Mouse (Mus musculus): ENCODE data around the gene Plxna4.

Plxna4 gene

DNA sequence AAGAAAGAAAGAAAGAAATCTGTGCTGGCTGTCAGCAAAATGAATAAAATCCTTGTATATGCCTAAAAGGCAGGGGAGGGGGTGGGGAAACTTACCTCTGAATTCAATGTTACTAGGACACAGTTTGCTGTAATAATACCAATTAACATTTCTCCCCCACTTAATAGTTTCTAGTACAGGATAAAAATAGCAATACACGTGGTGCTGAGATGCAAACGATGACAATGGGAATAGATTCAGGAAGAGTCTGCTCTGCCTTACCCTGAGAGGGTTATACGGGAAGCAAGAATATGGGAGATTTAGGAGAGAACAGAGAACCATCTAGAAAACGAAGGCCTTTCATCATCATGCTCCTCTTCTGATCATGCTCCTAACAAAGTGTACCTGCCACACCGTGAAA, 115.9 kb downstream of the Plxna4 start:
- no peak for DNase-seq (ENCODE audit: low read depth, low spot score)

DNA sequence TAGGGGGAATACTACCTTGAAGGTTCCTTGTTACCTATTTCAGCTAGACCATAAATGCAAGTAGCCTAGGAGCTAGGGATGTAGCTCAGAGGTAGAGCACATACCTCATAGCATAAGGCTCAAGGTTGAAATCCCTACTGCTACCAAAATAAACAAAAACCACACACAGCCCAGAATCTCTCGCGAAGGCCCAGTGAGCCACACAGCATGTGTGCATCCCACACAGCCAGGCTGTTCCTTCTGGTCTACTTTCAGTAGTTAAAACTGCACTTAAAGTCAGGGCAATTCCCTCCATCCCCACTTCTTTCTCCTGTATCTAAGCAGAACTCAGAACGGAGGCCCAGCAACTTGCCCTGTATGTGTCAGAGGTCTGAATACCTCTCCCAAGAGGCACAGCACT, 116.4 kb downstream of the Plxna4 start:
- DNase-seq (ENCODE audit: low read depth, low spot score), result no peak

DNA sequence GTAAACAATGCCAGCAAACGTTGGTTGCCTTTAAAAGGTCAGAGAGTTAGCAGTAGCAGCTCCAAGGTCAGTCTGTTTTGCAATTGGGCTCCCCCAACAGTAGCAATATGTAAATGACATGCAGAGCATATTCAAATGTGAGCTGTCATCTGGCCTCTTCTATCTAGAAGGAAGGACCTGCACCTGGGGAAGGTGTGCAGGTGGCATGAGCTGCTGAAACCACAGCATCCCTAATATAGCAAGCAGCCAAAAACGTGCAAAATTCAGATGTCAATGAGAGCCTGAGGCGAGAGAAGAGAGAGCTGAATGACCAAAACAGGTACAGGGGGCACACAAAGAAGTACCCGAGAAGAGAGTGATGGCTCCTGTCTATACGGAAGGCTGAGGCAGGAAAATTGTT, 118.8 kb downstream of the Plxna4 start:
- peak; percentile 94 for DNase-seq (ENCODE audit: low read depth, low spot score)

DNA sequence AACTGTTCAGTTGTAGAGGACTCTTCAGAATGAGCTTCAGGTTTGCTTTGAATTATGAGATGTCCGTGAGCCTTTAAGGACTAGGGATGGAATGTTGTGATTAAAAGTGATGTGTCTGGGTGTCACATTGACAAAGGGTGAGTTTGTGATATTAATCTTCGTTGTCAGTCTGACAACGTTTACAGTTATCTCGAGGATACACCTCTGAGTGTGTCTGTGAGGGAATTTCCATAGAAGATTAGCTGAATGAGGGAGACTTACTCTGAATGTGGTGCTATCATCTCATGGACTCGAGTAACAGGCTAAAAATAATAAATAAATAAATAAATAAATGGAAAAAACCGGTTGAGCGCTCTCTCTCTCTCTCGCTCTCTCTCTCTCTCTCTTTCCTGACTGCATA, 122.9 kb downstream of the Plxna4 start:
- DNase-seq (ENCODE audit: low read depth, low spot score), result no peak

DNA sequence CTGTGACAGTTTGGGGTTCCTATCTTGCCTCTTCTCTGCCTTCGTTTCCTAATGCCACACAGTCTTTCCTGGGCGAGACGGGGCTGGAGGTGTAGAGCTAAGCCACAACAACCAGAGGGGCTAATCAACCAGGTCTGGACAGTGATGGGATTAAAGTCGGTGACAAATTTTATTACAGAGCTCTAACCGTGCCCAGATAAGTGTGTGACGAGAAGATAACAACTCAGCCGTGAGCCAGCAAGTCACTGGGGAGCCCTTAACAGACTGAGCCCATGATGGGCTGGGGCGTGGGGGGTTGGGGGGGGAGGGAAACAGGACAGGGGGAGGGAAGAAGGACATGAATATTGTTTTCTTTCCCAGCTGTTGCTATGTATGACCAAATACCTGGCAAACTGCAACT, 123.4 kb downstream of the Plxna4 start:
- no peak for DNase-seq (ENCODE audit: low read depth, low spot score)

DNA sequence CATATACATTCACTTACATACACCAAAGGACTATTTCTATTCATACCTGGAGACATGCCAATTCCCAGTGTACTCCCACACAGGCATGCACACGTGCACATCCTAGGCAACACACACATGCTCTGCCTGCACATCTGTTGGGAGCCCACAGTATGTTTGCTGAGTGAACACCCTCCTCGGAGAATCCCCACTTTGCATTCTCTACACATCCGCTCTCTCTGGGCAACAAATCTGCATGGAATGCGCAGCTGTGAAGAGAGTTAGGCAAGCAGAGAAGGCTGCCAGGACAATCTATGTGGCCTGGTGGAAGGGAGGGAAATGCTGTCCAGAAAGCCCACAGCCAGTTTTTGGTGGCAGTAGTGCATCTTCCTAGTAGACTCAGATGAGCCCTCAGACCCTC, 123.9 kb downstream of the Plxna4 start:
- DNase-seq (ENCODE audit: low read depth, low spot score), result no peak

DNA sequence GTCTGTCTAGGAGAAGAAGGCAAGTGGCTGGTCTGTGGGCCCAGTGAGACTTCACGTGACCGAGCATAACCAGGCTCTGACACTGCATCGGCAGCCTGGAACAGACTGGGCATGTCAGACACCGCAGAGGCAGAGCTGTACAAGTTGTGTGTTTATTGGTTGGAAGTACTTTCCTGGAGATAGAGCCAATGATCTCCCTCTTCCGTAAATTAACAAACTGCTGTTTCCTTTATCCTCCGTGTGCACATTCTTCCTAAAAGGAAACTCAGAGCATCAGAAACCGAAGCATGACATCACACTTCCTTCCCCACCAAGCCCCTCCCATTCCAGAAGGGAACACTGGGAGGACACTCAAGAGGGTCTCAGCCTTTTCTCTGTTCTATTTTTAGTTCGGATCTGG, 127.6 kb downstream of the Plxna4 start:
- no peak for DNase-seq (ENCODE audit: low read depth, low spot score)

DNA sequence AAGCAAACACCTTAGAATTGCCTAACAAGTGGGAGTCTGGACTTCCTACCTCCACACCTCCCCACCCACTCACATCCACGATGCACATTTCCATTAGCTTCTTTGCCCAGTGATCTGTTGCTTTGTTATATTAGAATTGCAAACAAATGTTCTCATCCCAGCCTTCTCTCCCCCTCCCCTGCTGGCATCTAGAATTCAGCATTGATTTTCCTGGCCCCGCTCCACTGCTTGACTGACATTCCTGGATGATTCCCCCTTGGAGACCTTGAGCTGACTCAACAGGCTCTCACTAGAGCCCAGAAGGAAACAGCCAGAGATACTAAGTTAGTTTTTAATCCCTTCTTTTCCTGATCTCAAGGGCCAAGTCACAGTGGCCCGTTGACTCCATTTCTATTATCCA, 131.4 kb downstream of the Plxna4 start:
- DNase-seq (ENCODE audit: low read depth, low spot score), result no peak

DNA sequence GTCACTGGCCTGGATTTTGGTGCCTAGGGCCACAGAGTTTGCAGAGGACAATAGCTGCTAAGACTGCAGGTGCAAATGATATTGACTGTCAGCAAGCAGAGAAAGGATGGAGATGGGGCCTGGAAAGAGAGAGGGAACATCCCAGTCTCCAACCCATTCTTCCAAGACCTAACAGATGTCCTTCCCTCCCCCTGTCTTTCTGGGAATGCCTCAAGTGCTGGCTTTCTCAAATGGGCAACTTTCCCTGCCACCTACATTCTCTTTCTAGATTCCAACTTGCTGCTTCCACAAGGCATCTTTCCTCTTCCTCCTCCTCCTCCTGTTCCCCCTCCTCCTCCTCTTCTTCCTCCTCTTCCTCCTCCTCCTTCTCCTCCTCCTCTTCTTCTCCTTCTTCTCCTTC, 136.1 kb downstream of the Plxna4 start:
- no peak for DNase-seq (ENCODE audit: low read depth, low spot score)

DNA sequence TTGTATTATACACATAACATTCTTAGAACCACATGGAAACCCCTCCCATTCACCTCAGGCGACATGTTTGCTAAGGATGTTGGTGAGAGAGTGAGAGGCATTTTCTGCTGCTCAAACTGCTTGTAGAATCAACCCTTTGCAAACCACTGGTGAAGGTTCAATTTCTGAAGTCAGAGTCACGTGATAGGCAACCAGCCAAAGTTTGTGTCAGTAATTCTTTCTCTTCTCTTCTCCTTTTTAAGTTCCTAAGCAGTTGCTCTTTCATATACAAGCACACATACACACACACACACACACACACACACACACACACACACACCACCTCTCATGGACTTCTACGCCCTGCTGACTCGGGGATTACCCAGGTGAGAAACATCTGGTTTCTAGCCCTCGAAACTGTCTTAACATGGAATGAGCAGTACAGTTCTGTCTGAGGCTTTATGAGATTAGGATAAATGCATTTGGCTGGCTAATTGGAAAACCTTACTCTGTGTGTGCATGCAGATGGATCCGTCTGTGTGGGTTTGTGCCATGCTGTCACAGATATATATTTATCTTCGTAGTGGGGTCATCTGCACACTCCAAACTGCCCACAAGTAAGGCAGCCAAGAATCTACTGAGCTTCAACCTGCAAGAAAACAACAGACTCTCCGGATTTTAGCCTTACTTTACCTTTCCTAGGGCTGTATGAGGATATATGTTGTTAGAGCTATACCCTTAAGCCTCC, 138.6 kb downstream of the Plxna4 start:
- DNase-seq (ENCODE audit: low read depth, low spot score), result peak; percentile 79

DNA sequence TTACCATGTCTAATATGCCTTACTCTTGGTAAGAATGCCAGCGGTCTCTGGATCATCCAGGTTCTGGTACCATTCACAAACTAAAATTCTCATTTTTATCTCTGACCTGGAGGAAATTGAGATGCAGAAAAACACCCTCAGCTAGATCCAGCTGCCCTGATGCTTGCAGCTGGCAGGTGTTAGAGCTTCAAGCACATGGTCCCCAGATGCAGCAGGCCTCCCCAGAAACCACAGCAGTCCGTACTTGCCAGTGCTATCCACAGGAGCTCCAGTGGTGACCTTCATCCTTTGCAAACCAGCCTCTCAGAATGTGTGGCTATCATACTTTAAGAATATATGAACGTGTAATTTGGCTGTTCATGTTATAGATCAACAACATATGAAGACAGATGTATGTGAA, 139.2 kb downstream of the Plxna4 start:
- no peak for DNase-seq (ENCODE audit: low read depth, low spot score)

DNA sequence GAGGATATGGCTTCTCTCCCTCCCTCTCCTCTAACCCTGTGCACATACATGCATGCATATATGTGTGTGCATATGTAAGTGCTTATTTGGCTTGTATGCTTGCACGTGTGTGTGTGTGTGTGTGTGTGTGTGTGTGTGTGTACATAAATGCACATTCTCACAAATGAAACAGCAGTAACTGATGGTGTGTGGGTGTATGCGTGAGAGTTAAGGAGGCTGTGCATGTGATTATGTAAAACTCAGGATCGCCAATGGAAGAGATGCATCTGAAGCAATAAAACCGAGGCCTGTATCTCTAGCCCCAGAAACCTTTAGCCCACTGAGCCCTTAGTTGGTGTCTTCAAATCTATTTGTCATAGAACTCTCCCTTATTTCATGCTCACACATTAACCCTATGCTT, 141.7 kb downstream of the Plxna4 start:
- DNase-seq (ENCODE audit: low read depth, low spot score), result no peak

DNA sequence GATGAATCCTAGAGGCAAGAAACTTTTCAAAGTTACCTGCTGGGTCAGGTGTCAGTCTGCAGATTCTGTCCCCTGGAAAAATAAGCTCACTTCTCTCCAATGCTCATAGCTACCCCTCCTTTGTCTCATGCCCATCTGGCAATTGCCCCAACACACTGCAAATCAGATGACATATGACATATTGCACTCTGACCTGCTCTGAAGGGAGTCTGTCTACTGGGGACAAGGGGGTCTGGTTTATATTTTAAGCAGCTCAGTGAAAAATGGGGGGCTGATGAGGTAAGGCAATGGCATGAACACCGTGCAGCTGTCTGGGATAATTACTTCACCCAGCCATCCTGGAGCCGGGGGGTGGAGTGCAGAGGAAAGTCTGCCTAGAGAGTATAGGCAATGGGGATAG, 142.7 kb downstream of the Plxna4 start:
- DNase-seq (ENCODE audit: low read depth, low spot score), result no peak

DNA sequence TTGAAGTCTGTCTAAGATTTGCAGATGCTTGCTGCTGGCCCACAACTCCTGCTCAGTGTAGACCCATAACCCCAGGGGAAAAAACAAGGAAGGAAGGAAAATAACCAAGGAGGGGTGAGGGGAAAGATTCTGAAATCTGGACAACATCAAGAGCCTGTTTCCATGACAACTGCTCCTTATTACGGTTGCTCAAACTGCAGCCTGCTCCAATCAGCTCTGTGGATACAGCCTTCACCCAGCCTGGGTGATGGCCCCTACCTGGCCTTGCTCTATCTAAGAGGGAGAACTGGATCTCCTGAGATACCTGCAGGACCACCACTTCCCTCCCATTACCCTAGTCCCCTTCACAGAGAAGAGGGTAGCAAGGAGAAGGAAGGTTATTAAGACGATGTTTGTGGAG, 143.6 kb downstream of the Plxna4 start:
- no peak for DNase-seq (ENCODE audit: low read depth, low spot score)

DNA sequence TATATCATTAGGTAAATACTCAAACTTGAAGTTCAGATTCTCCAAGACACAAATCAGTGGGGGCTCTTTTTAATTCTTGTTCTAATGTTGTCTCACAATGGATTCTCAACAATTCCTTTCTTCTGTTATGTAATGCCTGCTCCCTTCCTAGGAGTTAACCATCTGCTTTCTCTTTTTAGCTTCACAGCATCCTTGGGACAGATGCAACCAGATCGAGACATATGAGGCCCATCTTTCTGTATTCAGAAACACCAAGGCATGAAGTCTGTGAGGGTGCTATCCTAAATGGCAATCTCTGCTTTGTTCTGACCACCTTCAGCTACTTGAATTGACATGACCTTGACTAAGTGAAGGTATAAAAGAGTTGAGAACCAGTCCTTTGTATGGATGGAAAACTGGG, 144.3 kb downstream of the Plxna4 start:
- DNase-seq (ENCODE audit: low read depth, low spot score), result no peak

DNA sequence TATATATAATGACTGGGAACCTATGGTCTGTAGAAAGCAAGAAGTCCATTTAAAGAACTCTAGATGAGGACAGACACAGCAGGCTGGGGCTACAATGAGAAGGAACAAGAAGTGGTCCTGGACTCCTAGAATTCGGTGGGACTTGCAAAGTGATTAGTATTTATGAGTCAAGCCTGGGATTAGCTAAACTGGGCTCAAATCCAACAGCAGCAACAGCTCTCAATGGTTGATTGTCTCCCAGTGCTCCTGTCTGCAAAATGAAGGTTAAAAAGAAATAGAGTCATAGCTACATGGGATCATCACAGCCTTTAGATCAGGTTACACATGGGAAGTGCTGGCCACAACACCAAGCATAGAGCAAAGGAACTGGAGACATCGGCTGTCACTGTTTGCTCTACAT, 148.6 kb downstream of the Plxna4 start:
- DNase-seq (ENCODE audit: low read depth, low spot score), result no peak

DNA sequence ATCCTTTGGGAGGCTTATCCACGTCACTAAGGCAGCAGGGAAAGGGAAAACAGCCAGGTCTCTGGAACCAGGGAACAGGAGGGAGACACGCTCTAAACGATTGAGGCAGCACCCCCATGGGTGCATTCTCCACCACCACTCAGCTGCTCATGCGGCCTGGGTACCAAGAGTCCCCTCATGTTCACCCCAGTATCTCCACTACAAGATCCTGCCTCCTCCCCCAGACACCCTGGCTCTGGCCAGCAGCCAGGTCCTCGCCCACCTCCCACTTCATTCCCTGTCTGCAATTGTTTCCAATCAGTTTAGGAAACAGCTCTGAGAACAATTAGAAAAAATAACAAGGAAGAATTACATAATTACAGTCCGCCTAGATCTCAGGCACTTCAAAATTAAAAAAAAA, 150.8 kb downstream of the Plxna4 start:
- DNase-seq (ENCODE audit: low read depth, low spot score), result no peak

DNA sequence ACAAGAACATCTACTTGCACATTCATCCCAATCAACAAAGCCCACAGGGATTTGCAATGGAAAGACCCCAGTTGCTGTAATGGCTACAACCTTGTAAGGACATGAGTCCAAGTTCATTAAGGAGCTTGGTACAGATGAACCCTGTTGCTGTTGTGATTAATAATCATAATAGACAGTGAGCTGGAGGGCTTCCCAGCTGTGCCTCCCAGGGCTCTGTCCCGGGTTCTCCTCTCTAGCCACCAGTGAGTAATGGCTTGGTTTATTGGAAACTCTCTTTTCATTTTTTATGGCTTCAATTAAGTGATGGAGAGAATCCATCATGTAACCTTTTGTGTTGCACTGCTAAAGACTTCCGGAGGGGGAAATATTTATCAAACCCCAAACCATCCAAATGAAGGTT, 164.9 kb downstream of the Plxna4 start:
- DNase-seq (ENCODE audit: low read depth, low spot score), result no peak

DNA sequence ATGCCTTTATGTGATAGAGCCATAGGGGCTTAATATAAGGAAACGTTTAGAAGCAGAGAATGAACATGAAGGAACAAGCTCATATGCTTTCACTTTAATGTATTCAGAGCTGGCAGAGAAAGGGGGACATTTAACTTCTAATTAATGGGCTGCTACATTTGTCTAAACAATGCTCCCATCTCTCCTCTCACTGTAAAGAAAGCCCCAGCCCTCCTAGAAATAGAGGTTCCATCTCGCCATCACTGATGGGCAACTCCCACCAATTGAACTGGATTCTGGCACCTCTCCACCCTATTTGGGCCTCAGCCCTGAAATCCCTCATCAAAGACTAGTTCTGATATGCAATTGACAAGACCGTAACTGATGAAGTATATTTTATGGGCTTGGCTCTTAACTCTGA, 167.4 kb downstream of the Plxna4 start:
- DNase-seq (ENCODE audit: low read depth, low spot score), result no peak

DNA sequence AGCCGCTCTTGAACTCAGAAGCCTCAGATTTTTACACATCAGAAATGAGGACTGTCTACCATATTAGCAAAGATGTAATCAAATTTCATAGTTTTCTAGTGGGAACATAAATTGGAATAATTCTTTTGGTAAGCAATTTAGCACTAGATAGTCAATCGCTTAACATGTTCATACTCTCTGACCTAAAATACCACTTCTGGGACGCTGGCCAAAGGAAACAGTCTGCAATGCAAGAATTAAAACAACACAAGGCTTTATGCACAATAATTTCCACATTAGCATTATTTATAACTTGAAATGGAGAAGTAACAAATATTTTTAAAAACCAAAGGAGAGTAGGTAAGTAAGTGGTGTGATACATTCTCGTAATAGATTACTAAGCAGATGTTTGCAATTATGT, 170.6 kb downstream of the Plxna4 start:
- no peak for DNase-seq (ENCODE audit: low read depth, low spot score)

DNA sequence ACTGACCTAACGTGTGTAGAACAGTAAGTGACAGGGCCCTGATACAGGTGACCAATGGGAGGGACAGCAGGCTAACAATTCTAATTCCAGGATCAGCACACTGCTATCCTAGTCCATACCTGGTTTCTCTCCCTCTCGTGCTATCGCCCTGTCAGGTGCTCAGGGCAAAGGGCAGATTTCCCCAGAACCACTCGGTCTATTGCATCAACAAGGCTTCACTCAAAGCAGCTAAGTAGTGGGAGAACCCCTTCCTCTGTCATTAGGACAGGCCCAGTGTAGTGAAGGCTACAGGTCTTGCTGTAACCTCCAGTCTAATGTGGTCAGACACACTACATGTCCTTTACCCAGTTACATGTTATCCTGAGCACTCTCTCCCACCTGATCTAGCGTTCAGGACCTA, 176.7 kb downstream of the Plxna4 start:
- no peak for DNase-seq (ENCODE audit: low read depth, low spot score)

DNA sequence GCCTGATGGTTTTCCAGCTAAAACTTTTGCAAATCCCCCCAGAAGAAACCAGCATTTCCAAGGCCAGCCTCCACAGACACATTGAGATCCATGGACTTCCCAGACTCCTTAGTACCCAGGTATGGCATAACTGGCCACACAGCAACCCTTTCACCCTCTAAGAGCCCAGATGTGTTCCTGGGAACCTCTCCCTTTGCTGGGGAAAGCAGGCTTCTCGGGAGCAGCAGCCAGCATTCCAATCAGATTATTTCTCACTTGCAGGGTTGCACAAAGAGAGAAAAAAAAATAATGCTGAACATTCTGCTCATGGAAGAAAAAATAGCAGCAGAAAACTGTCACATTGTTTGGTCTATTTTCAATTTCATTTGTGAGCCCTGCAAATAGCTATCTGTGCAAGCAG, 178.4 kb downstream of the Plxna4 start:
- DNase-seq (ENCODE audit: low read depth, low spot score), result no peak

DNA sequence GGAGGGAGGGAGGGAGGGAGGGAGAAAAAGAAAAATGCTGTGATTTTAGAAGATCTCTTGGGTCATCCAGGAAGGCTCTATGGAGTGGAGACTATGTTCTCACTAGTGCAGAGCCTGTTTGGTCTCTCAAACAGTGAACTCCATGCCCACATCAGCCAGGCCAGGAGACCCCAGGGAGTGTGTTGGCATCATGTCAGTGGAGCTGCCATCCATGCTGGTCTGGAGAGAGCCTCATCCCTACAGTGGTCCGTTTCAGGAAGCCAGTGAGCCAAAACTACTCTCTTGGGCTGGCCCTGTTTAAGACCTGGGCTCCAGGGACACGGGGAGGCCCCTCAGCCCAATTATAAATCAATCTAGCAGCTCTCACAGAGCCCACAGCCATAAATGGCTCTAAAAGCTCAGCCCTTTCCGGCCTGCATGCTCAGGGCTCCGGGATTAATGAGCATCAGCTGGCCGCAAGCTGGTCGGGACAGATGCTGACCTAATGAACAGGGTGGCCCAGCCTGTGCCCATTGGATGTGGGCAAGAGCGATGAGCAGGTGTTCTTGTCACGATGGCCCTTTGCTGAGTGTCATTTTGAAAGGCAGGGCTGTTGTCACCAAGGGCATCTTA, 180.3 kb downstream of the Plxna4 start:
- DNase-seq (ENCODE audit: low read depth, low spot score), result no peak
